Mouse (Mus musculus): Measurements from ENCODE around the gene Gm9376. TPM values are rescaled to one million over a fixed set of nuclear protein-coding genes. Genes with fewer than 3 reads are reported as not detected.

Gene Gm9376
- polyA plus RNA-seq, 1 experiment = not detected

DNA sequence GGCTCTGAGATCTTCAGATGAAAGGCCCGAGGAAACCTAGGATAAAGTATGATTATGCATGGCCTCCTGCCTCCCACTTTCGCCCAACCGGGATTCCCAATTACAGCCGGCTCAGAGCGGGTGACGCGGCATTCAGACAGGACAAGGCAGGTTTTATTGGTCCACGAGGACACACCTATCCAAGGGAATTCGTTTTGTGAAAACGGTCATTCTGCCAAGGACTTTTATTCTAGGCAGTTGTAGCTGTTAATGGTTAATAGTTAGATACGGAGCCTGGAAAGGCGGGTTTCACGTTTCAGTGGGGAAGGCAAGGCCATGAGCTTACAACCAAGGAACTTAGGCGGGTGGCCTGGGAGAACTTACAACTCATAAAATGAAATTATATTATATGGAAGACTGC, 16.2 kb downstream of the Gm9376 start:
- H3K27ac ChIP-seq (ENCODE audit: control insufficient read depth, insufficient read depth, low read depth, low read length) = peak overlapping the region; percentile 15; the same call in 1 of the 2 replicates
- TF ChIP-seq CTCF (IDR thresholded peaks at IDR 0.05; ENCODE audit: control insufficient read depth, insufficient read depth, insufficient replicate concordance, low read depth, low read length) (no peak), POLR2A (IDR thresholded peaks at IDR 0.05; ENCODE audit: control insufficient read depth, low read depth, low read length) (peak; percentile 31; the same call in 1 of the 2 replicates)
- no peaks in the 10 kb centered on the region for H3K27me3 ChIP-seq (ENCODE audit: control insufficient read depth, insufficient read depth, low read length)
- H3K4me1 ChIP-seq (ENCODE audit: control insufficient read depth, insufficient read depth, low read length) = no peaks in the 10 kb centered on the region
- H3K4me3 ChIP-seq (ENCODE audit: control insufficient read depth, low read depth, low read length) = peak overlapping the region; percentile 64
- no peaks in the 10 kb centered on the region for H3K36me3 ChIP-seq (ENCODE audit: control insufficient read depth, insufficient read depth, low read length)

DNA sequence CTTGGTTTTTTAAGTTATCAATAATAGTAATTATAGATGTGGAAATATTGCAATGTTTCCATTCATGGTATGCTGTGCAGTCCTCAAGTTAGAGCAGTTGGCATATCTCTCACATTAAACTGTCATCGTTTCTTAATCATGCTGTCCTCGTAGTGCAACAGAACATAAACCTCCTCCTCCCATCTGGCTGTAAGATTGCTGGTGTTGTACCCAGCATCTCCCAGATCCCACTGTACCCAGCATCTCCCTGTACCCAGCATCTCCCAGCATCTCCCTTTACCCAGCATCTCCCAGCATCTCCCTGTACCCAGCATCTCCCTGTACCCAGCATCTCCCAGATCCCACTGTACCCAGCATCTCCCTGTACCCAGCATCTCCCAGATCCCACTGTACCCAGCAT, 19.3 kb downstream of the Gm9376 start:
- Histone ChIP-seq H3K4me3 (ENCODE audit: control insufficient read depth, low read depth, low read length) (no peak overlapping the region), H3K27ac (ENCODE audit: control insufficient read depth, insufficient read depth, low read depth, low read length) (no peak overlapping the region), H3K4me1 (ENCODE audit: control insufficient read depth, insufficient read depth, low read length) (no peaks in the 10 kb centered on the region), H3K36me3 (ENCODE audit: control insufficient read depth, insufficient read depth, low read length) (no peaks in the 10 kb centered on the region), H3K27me3 (ENCODE audit: control insufficient read depth, insufficient read depth, low read length) (no peaks in the 10 kb centered on the region)
- TF ChIP-seq CTCF (IDR thresholded peaks at IDR 0.05; ENCODE audit: control insufficient read depth, insufficient read depth, insufficient replicate concordance, low read depth, low read length) (no peak), POLR2A (IDR thresholded peaks at IDR 0.05; ENCODE audit: control insufficient read depth, low read depth, low read length) (no peak)

- Histone ChIP-seq H3K4me1 (ENCODE audit: control insufficient read depth, insufficient read depth, low read length) (no peaks in the 10 kb centered on the region), H3K27me3 (ENCODE audit: control insufficient read depth, insufficient read depth, low read length) (no peaks in the 10 kb centered on the region), H3K27ac (ENCODE audit: control insufficient read depth, insufficient read depth, low read depth, low read length) (no peak overlapping the region), H3K36me3 (ENCODE audit: control insufficient read depth, insufficient read depth, low read length) (no peaks in the 10 kb centered on the region), H3K4me3 (ENCODE audit: control insufficient read depth, low read depth, low read length) (no peak overlapping the region)
- TF ChIP-seq CTCF (IDR thresholded peaks at IDR 0.05; ENCODE audit: control insufficient read depth, insufficient read depth, insufficient replicate concordance, low read depth, low read length) (no peak), POLR2A (IDR thresholded peaks at IDR 0.05; ENCODE audit: control insufficient read depth, low read depth, low read length) (no peak)
Observed at GRCm38 (mm10) chr14:118289133-118289532, 22.4 kb downstream of the Gm9376 start.

GRCm38 (mm10) chr14:118290009-118290408, 23.2 kb downstream of the Gm9376 start:
- H3K27ac ChIP-seq (ENCODE audit: control insufficient read depth, insufficient read depth, low read depth, low read length) = no peak overlapping the region
- no peaks in the 10 kb centered on the region for H3K4me1 ChIP-seq (ENCODE audit: control insufficient read depth, insufficient read depth, low read length)
- no peaks in the 10 kb centered on the region for H3K27me3 ChIP-seq (ENCODE audit: control insufficient read depth, insufficient read depth, low read length)
- no peak for TF ChIP-seq CTCF (IDR thresholded peaks at IDR 0.05; ENCODE audit: control insufficient read depth, insufficient read depth, insufficient replicate concordance, low read depth, low read length)
- no peak for TF ChIP-seq POLR2A (IDR thresholded peaks at IDR 0.05; ENCODE audit: control insufficient read depth, low read depth, low read length)
- H3K36me3 ChIP-seq (ENCODE audit: control insufficient read depth, insufficient read depth, low read length) = no peaks in the 10 kb centered on the region
- H3K4me3 ChIP-seq (ENCODE audit: control insufficient read depth, low read depth, low read length) = no peak overlapping the region

GRCm38 (mm10) chr14:118302606-118303005, 35.8 kb downstream of the Gm9376 start:
- Histone ChIP-seq H3K27me3 (ENCODE audit: control insufficient read depth, insufficient read depth, low read length) (no peaks in the 10 kb centered on the region), H3K4me1 (ENCODE audit: control insufficient read depth, insufficient read depth, low read length) (no peaks in the 10 kb centered on the region), H3K36me3 (ENCODE audit: control insufficient read depth, insufficient read depth, low read length) (no peaks in the 10 kb centered on the region), H3K4me3 (ENCODE audit: control insufficient read depth, low read depth, low read length) (no peak overlapping the region), H3K27ac (ENCODE audit: control insufficient read depth, insufficient read depth, low read depth, low read length) (no peak overlapping the region)
- no peak for TF ChIP-seq CTCF (IDR thresholded peaks at IDR 0.05; ENCODE audit: control insufficient read depth, insufficient read depth, insufficient replicate concordance, low read depth, low read length)
- no peak for TF ChIP-seq POLR2A (IDR thresholded peaks at IDR 0.05; ENCODE audit: control insufficient read depth, low read depth, low read length)

DNA sequence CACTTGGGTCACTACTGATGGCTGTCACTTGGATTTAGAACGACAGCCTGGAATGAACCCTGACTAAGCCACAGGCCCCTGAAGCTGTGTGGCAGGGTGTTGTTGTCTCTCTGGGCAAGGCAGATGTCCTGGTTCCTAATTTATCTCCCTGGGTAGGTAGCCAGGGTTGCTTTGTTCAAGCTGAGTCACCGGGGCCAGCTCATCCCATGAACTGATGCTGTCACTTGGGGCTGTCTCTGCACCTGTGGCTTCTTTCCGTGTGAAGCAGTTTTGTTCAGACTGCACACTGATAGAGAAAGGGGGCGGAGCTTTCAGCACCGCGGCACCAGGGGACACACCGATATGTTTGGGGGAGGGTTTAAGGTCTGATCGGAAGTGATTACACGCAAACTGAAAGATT, 37.8 kb downstream of the Gm9376 start:
- H3K27ac ChIP-seq (ENCODE audit: control insufficient read depth, insufficient read depth, low read depth, low read length) = no peak overlapping the region

GRCm38 (mm10) chr14:118305951-118306350, 39.2 kb downstream of the Gm9376 start:
- TF ChIP-seq POLR2A (IDR thresholded peaks at IDR 0.05; ENCODE audit: control insufficient read depth, low read depth, low read length) = no peak
- TF ChIP-seq CTCF (IDR thresholded peaks at IDR 0.05; ENCODE audit: control insufficient read depth, insufficient read depth, insufficient replicate concordance, low read depth, low read length) = no peak
- H3K27ac ChIP-seq (ENCODE audit: control insufficient read depth, insufficient read depth, low read depth, low read length) = no peak overlapping the region
- no peaks in the 10 kb centered on the region for H3K27me3 ChIP-seq (ENCODE audit: control insufficient read depth, insufficient read depth, low read length)
- no peak overlapping the region for H3K4me3 ChIP-seq (ENCODE audit: control insufficient read depth, low read depth, low read length)
- no peaks in the 10 kb centered on the region for H3K4me1 ChIP-seq (ENCODE audit: control insufficient read depth, insufficient read depth, low read length)
- no peaks in the 10 kb centered on the region for H3K36me3 ChIP-seq (ENCODE audit: control insufficient read depth, insufficient read depth, low read length)

More for the DNA sequence above, 37.8 kb downstream of the Gm9376 start:
- Histone ChIP-seq H3K36me3 (ENCODE audit: control insufficient read depth, insufficient read depth, low read length) (no peaks in the 10 kb centered on the region), H3K27me3 (ENCODE audit: control insufficient read depth, insufficient read depth, low read length) (no peaks in the 10 kb centered on the region), H3K4me1 (ENCODE audit: control insufficient read depth, insufficient read depth, low read length) (no peaks in the 10 kb centered on the region), H3K4me3 (ENCODE audit: control insufficient read depth, low read depth, low read length) (no peak overlapping the region)
- TF ChIP-seq CTCF (IDR thresholded peaks at IDR 0.05; ENCODE audit: control insufficient read depth, insufficient read depth, insufficient replicate concordance, low read depth, low read length) (no peak), POLR2A (IDR thresholded peaks at IDR 0.05; ENCODE audit: control insufficient read depth, low read depth, low read length) (no peak)

- TF ChIP-seq POLR2A (IDR thresholded peaks at IDR 0.05; ENCODE audit: control insufficient read depth, low read depth, low read length) (no peak), CTCF (IDR thresholded peaks at IDR 0.05; ENCODE audit: control insufficient read depth, insufficient read depth, insufficient replicate concordance, low read depth, low read length) (no peak)
- no peaks in the 10 kb centered on the region for H3K4me1 ChIP-seq (ENCODE audit: control insufficient read depth, insufficient read depth, low read length)
- no peak overlapping the region for H3K27ac ChIP-seq (ENCODE audit: control insufficient read depth, insufficient read depth, low read depth, low read length)
- no peaks in the 10 kb centered on the region for H3K27me3 ChIP-seq (ENCODE audit: control insufficient read depth, insufficient read depth, low read length)
- H3K4me3 ChIP-seq (ENCODE audit: control insufficient read depth, low read depth, low read length) = no peak overlapping the region
- no peaks in the 10 kb centered on the region for H3K36me3 ChIP-seq (ENCODE audit: control insufficient read depth, insufficient read depth, low read length)
Observed at GRCm38 (mm10) chr14:118307060-118307459, 40.3 kb downstream of the Gm9376 start.
